12 mouse cellular contexts compared by ENCODE assay signal in genomic region chr1:155472112-155472955, GRCm38 (mm10). TPM values are rescaled to one million over a fixed set of nuclear protein-coding genes. Genes with fewer than 3 reads are reported as not detected.
DNase-seq lines count a peak whose midpoint lies in the region; ATAC-seq and TF ChIP-seq lines count a peak whose summit lies in the region.
"Had no signal": no experiment of that assay in that cellular context is flagged by ENCODE, and none has a peak within 500 bp of the region (broad histone marks: within the 10 kb centered on the region; RNA-seq: fewer than 3 reads in every experiment).

No protein-coding gene starts in this region.

- no peaks in the 10 kb centered on the region for H3K36me3 ChIP-seq in hindbrain, embryonic 14.5 days (replicated peaks; ENCODE audit: control insufficient read depth, insufficient read depth)
- no peaks in the 10 kb centered on the region for H3K36me3 ChIP-seq in hindbrain, embryonic 10.5 days
- H3K36me3 ChIP-seq: hindbrain, embryonic 15.5 days; lung, embryonic 15.5 days had no signal

- no peaks in the 10 kb centered on the region for H3K27me3 ChIP-seq in hindbrain, embryonic 14.5 days (ENCODE audit: control insufficient read depth, insufficient read depth, low read length)
- H3K27me3 ChIP-seq in hindbrain, embryonic 10.5 days (ENCODE audit: insufficient read depth, poor library complexity, severe bottlenecking), result peaks cover 7% of the 10 kb centered on the region; the same call in 1 of the 2 replicates
- H3K27me3 ChIP-seq: hindbrain, embryonic 15.5 days; lung, embryonic 15.5 days had no signal

- no peak overlapping the region for H3K4me3 ChIP-seq in hindbrain, embryonic 14.5 days (replicated peaks; ENCODE audit: low read length)
- H3K4me3 ChIP-seq in hindbrain, embryonic 10.5 days, result no peak overlapping the region
- no peak overlapping the region for H3K4me3 ChIP-seq in embryonic fibroblast, embryonic 13.5 days (ENCODE audit: insufficient read depth, low read length)
- no peak overlapping the region for H3K4me3 ChIP-seq in gastrocnemius, adult 2 months
- H3K4me3 ChIP-seq: hindbrain, embryonic 15.5 days; lung, embryonic 15.5 days had no signal

- peaks cover 11% of the 10 kb centered on the region for H3K4me1 ChIP-seq in hindbrain, embryonic 14.5 days (replicated peaks; ENCODE audit: control insufficient read depth, insufficient read depth, low read length)
- peaks cover 18% of the 10 kb centered on the region for H3K4me1 ChIP-seq in hindbrain, embryonic 10.5 days (replicated peaks)
- H3K4me1 ChIP-seq in embryonic fibroblast, embryonic 13.5 days (ENCODE audit: control insufficient read depth, insufficient read depth, low read length), result peaks cover 8% of the 10 kb centered on the region

- no peak for DNase-seq in hindbrain, embryonic 14.5 days (ENCODE audit: low spot score)
- DNase-seq in hindbrain, embryonic 10.5 days (ENCODE audit: low spot score), result no peak
- DNase-seq in MEL-GATA-1-ER (ENCODE audit: extremely low read depth, low read depth), result peak; percentile 55
- peak; percentile 6 for DNase-seq in lung, postnatal 25 days (ENCODE audit: low spot score)
- DNase-seq in gastrocnemius, adult 2 months, result no peak
- DNase-seq in cerebellum, adult 18-20 months, result no peak
- DNase-seq in layer of hippocampus, postnatal 25 days (ENCODE audit: extremely low spot score in 1 of 2, low spot score in 1 of 2), result no peak
- DNase-seq: gastrocnemius, postnatal 36 days; right cerebral cortex, adult 18-20 months had no signal

- intact Hi-C loops in gastrocnemius, adult 2 months (cut with DNase I), result no loop called here

- no peaks in the 10 kb centered on the region for H3K9me3 ChIP-seq in hindbrain, embryonic 14.5 days (ENCODE audit: control insufficient read depth, low read length)
- H3K9me3 ChIP-seq in hindbrain, embryonic 10.5 days, result no peaks in the 10 kb centered on the region
- H3K9me3 ChIP-seq: hindbrain, embryonic 15.5 days; lung, embryonic 15.5 days had no signal

- ATAC-seq in hindbrain, embryonic 14.5 days (ENCODE audit: low FRiP score), result no peak

- no peak for TF ChIP-seq CTCF in embryonic fibroblast, embryonic 13.5 days (IDR thresholded peaks at IDR 0.05; ENCODE audit: borderline replicate concordance, insufficient read depth, low read length)
- TF ChIP-seq CTCF in gastrocnemius, adult 2 months (IDR thresholded peaks at IDR 0.05), result no peak

- peak overlapping the region; percentile 29; the same call in 1 of the 2 replicates for H3K27ac ChIP-seq in hindbrain, embryonic 14.5 days
- no peak overlapping the region for H3K27ac ChIP-seq in hindbrain, embryonic 10.5 days
- peak overlapping the region; percentile 62 for H3K27ac ChIP-seq in embryonic fibroblast, embryonic 13.5 days (ENCODE audit: insufficient read depth, low read length)
- no peak overlapping the region for H3K27ac ChIP-seq in gastrocnemius, adult 2 months
- H3K27ac ChIP-seq: hindbrain, embryonic 15.5 days; lung, embryonic 15.5 days had no signal

- H3K4me2 ChIP-seq in hindbrain, embryonic 14.5 days (replicated peaks), result no peak overlapping the region
- H3K4me2 ChIP-seq: hindbrain, embryonic 15.5 days; lung, embryonic 15.5 days had no signal

- H3K9ac ChIP-seq in hindbrain, embryonic 14.5 days, result no peak overlapping the region
- H3K9ac ChIP-seq: hindbrain, embryonic 15.5 days; lung, embryonic 15.5 days had no signal

- WGBS in hindbrain, embryonic 14.5 days, result 67% methylated on average over 11 of the region's 11 CpGs
- WGBS in hindbrain, embryonic 10.5 days, result 72% methylated on average over 11 of the region's 11 CpGs

- TF ChIP-seq POLR2A in embryonic fibroblast, embryonic 13.5 days (IDR thresholded peaks at IDR 0.05; ENCODE audit: low read depth, low read length), result no peak

RNA-seq across cellular contexts. Expression of gene Xpr1, which starts 55.1 kb away (rescaled TPM):
- 38.7 and 40.7 TPM in 2 replicates for polyA plus RNA-seq in hindbrain, embryonic 14.5 days (2014; fragmentation: Nextera tagmentation; extraction: Ambion mirVana)
- polyA plus RNA-seq in hindbrain, embryonic 10.5 days (2016; fragmentation: Nextera tagmentation; extraction: Ambion mirVana), result 9.5 and 14.1 TPM in 2 replicates
- 43.6 and 43.7 TPM in 2 replicates for polyA plus RNA-seq in embryonic fibroblast, embryonic 13.5 days (2011; ENCODE audit: insufficient read length, low read depth, missing spikeins)
- total RNA-seq in gastrocnemius, adult 2 months (2021), result 10 to 100 TPM; 39.5 to 62.2 TPM
- 10 to 100 TPM; 82.5 to 91.5 TPM for total RNA-seq in layer of hippocampus, postnatal 25 days (2021)

Comparison
In these comparisons a context has a peak if more than half of its experiments do, and no peak if none do; other contexts are left out.
1. H3K27ac ChIP-seq: peak in hindbrain, embryonic 14.5 days (single experiment) and embryonic fibroblast, embryonic 13.5 days (single experiment); none in hindbrain, embryonic 10.5 days (single experiment) and gastrocnemius, adult 2 months (single experiment).
2. DNase-seq: peak in MEL-GATA-1-ER (single experiment) and lung, postnatal 25 days (single experiment); none in hindbrain, embryonic 14.5 days (single experiment), hindbrain, embryonic 10.5 days (single experiment), gastrocnemius, adult 2 months (single experiment), cerebellum, adult 18-20 months (0 of 2) and layer of hippocampus, postnatal 25 days (0 of 2).